26 mouse cellular contexts compared by ENCODE assay signal in genomic region chr5:35645938-35646493, GRCm38 (mm10). TPM values are rescaled to one million over a fixed set of nuclear protein-coding genes. Genes with fewer than 3 reads are reported as not detected.
DNase-seq lines count a peak whose midpoint lies in the region; TF ChIP-seq lines count a peak whose summit lies in the region.
"Had no signal": no experiment of that assay in that cellular context is flagged by ENCODE, and none has a peak within 500 bp of the region (broad histone marks: within the 10 kb centered on the region; RNA-seq: fewer than 3 reads in every experiment).

No protein-coding gene starts in this region.

- H3K4me3 ChIP-seq in gastrocnemius, adult 2 months = no peak overlapping the region
- no peak overlapping the region for H3K4me3 ChIP-seq in layer of hippocampus, adult 2 months
- H3K4me3 ChIP-seq: forebrain, embryonic 10.5 days; heart, embryonic 13.5 days; limb, embryonic 10.5 days; liver, embryonic 15.5 days; midbrain, embryonic 13.5 days; neural tube, embryonic 13.5 days had no signal

- DNase-seq in gastrocnemius, adult 2 months = no peak
- no peak for DNase-seq in gastrocnemius, postnatal 4 days (ENCODE audit: low spot score in 2 of 2)
- DNase-seq in layer of hippocampus, adult 18-20 months (ENCODE audit: low spot score in 2 of 2) = peak; percentile 27 to 57
- DNase-seq in layer of hippocampus, postnatal 25 days (ENCODE audit: extremely low spot score in 1 of 2, low spot score in 1 of 2) = no peak
- peak; percentile 34 to 50 for DNase-seq in layer of hippocampus, adult 2 months (ENCODE audit: low spot score in 2 of 2)
- peak; percentile 54 to 78 for DNase-seq in layer of hippocampus, postnatal 14 days (ENCODE audit: low spot score in 2 of 2)
- DNase-seq in adrenal gland, adult 18-20 months (ENCODE audit: low spot score in 2 of 2) = no peak
- DNase-seq: adrenal gland, adult 8-10 months; B cell, adult 2 months; cerebellum, adult 2 months; heart, postnatal 14 days; kidney, adult 11 months; liver; retina, postnatal 1 day; right cerebral cortex, postnatal 4 days; thymus, adult 18-20 months; thymus, postnatal 36 days had no signal

- peak overlapping the region; percentile 32; the same call in 1 of the 2 replicates for H3K27ac ChIP-seq in gastrocnemius, adult 2 months
- H3K27ac ChIP-seq in layer of hippocampus, adult 2 months = no peak overlapping the region
- H3K27ac ChIP-seq: forebrain, embryonic 10.5 days; heart, embryonic 13.5 days; limb, embryonic 10.5 days; liver, embryonic 15.5 days; midbrain, embryonic 13.5 days; neural tube, embryonic 13.5 days had no signal

- intact Hi-C loops in gastrocnemius, adult 2 months (cut with DNase I) = no loop called here

- no peak for TF ChIP-seq CTCF in gastrocnemius, adult 2 months (IDR thresholded peaks at IDR 0.05)
- TF ChIP-seq CTCF in layer of hippocampus, adult 2 months (conservative IDR thresholded peaks at IDR 0.05) = no peak

RNA-seq across cellular contexts. Expression of gene Htra3, which starts 33.6 kb away (rescaled TPM):
- 10 to 100 TPM; 40.1 to 52.2 TPM for total RNA-seq in gastrocnemius, adult 2 months (2021)
- 100 to 1,000 TPM in 1 of 2 experiments, 10 to 100 TPM in 1; 97.0 to 102 TPM for total RNA-seq in gastrocnemius, postnatal 4 days (2021)
- total RNA-seq in layer of hippocampus, adult 18-20 months (2021) = 1 to 10 TPM; 7.5 to 7.7 TPM
- 1 to 10 TPM; 5.9 to 8.0 TPM for total RNA-seq in layer of hippocampus, postnatal 25 days (2021)
- total RNA-seq in layer of hippocampus, adult 2 months (2021) = 1 to 10 TPM; 5.5 to 5.6 TPM
- total RNA-seq in layer of hippocampus, postnatal 14 days (2021) = 10 to 100 TPM; 11.5 to 12.5 TPM
- 10 to 100 TPM; 26.0 to 78.7 TPM for total RNA-seq in adrenal gland, adult 18-20 months (2021)
- total RNA-seq: CH12.LX; common myeloid progenitor, adult 5-6 weeks; G1E had no signal

Comparison
In these comparisons a context has a peak if more than half of its experiments do, and no peak if none do; other contexts are left out.
1. DNase-seq: peak in layer of hippocampus, adult 18-20 months (2 of 2), layer of hippocampus, adult 2 months (2 of 2) and layer of hippocampus, postnatal 14 days (2 of 2); none in gastrocnemius, adult 2 months (single experiment), gastrocnemius, postnatal 4 days (0 of 2), layer of hippocampus, postnatal 25 days (0 of 2) and adrenal gland, adult 18-20 months (0 of 2).